Mouse (Mus musculus) gastrocnemius, adult 8-10 months (tissue): ENCODE results near the gene Shc2. TPM values are rescaled to one million over a fixed set of nuclear protein-coding genes. Genes with fewer than 3 reads are reported as not detected.

Experiments
- DNase-seq, 2 experiments: peaks; one replicate each; pipeline ENCODE4 v3.0.0; 2022; ENCODE audit warnings: low spot score in 2 of 2
- total RNA-seq, 4 experiments: library from RNA; stranded (reverse); gene quantifications; 2 replicates each; pipeline ENCODE4 v1.2.4; 2022

Gene Shc2
- total RNA-seq, 4 experiments from 2014 or later: 5.4 to 13.0 (median 8.7) TPM

GRCm38 (mm10) chr10:79668771-79669575, 31.3 kb upstream of the Shc2 start, which contains the start of gene Tpgs1:
TSS of gene Tpgs1 (plus strand) at chr10:79669369.
- DNase-seq: peak; percentile 83 to 84

GRCm38 (mm10) chr10:79668076-79668475, 30.4 kb upstream of the Shc2 start:
- no peak for DNase-seq

DNA sequence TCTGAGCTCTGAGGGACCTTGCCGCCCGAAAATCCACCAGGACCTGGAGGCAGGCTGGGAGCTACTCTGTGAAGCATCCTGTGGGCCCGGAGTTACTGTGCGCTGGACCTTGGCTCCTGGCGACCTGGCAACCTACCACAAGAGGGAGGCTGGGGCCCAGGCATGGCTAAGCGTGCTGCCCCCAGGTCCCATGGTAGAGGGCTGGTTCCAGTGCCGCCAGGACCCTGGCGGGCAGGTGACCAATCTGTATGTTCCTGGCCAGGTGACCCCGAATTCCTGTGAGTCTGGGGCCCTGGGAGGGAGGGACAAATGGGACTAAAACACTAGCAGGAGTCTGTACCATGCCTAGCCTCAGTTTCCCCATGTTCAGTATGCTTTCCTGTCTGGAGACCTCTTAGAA, 28.8 kb upstream of the Shc2 start:
- DNase-seq: no peak

DNA sequence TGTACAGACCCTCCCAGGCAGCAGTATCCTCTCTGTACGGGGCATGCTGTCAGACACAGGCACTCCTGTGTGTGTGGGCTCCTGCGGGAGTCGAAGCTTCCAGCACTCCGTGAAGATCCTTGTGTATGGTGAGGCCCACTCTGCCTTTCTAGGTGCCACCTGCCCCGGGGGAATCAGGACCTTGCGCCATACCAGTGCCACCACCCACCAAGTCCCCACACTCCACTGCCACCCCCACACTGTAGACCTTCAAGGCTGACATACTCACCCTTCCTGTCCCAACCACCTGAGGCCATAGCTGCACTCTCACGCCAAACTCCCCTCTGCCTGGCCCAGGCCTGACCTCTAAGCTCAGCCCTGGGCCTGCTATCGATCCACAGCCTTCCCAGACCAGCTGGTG, 27.3 kb upstream of the Shc2 start:
- DNase-seq: no peak

DNA sequence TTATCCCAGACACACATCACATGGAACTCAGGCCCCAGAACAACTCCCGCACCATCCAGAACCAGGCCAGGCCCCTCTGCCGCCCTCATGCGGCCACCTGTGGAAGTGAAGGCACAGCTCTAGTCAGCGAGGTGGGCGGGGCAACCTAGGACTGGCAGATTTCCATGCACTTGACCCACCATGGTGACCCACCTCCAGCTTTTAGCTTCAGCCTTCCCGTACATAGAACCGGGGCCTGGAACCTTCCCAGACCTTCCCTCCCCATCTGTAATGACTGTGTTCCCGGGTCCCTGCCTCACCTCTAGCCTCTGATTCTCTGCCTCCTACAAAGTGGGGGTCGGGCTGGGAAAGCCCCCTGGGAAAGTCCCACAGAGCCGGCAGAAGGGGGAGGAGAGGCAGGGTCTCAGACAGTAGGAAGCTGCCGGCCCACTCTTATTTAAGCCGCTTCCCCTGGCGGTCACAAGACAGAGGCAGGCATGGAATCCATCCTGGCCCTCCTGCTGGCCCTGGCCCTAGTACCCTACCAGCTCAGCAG, 26.5 kb upstream of the Shc2 start, which contains the start of gene Madcam1:
TSS of gene Madcam1 (plus strand) at position 429 of the 535 bp plus-strand sequence.
- DNase-seq: peak in 1 of 2 experiments; percentile 56

- no peak for DNase-seq
Observed at GRCm38 (mm10) chr10:79661861-79662260, 24.1 kb upstream of the Shc2 start.

DNA sequence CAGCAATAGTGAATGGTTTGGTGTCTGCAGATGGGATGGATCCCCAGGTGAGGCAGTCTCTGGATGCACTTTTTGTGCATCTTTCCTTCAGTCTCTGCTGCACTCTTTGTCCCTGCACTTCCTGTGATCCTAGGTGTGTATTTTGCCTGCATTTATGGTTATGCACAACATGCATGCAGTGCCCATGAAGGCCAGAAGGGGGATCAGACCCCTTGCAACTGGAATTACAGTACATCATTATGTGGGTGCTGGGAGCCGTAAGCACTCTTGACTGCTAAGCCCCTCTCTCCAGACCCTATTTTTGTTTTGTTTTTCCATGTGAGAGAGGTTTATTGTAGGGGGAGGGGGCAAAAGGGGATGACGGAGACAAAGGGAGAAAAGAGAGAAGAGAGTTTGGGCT, 22.6 kb upstream of the Shc2 start:
- no peak for DNase-seq

DNA sequence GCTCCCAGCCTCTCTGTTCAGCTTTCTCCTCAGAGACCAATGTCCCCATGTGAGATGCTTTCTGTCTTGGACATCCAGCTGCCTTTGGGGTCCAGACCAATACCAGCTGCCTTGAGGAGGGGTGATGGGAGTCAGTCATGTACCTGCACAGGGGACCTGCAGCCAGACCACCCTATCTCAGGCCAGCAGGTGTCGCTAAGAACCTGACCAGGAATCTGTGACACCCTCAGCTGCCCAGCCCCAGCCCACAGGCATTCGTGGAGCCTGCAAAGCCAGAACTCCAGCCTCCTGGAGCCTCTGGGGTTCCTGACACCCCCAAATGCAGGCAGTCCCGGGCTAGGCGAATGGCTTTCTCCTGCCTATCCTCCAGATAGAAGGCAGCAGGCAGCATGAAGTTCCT, 21.1 kb upstream of the Shc2 start:
- DNase-seq: no peak

DNA sequence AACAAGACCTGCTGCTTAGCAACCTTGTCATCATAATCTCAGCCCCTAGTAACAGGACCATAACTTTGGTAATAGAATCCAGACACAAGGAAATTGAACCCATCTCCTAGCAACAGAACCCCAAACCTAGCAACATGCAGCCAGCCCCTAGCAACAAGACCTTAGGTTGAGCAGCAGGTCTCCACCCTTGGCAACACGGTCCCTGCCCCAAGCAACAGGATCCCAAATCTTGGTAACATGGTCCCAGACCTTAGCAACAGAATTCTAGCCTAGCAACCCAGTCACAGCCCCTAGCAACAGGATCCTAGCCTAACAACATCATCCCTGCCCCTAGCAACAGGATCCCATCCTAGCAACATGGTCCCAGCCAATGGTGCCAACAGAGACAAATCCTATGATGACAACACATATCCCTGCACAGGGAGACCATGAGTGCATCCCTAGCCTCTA, 17.3 kb upstream of the Shc2 start:
- DNase-seq: no peak

- peak; percentile 49 to 58 for DNase-seq
Observed at GRCm38 (mm10) chr10:79652789-79653188, 15.1 kb upstream of the Shc2 start.

GRCm38 (mm10) chr10:79649070-79649751, 11.5 kb upstream of the Shc2 start:
- DNase-seq: peak; percentile 56 to 59

DNA sequence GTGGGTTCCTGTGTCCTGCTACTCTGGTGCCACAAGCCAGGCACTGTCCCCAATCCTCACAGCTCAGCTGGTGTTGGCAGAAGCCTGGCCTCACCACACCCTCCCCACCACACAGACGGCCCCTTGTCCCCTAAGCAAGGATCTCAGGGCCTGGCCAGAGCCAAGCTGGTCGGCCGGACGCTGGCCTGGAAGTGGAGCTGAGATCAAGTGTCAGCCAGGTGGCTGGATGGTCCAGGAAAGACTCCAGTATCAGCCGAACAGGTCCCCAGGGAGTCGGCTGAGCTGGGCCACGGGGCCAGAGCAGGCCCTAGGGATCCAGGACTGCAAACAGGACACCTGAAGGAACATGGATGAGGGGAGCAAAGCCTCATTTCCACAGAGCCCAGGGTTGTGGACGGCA, 8.0 kb upstream of the Shc2 start, which contains the start of gene Odf3l2:
TSS of gene Odf3l2 (minus strand) at position 28 of the 400 bp plus-strand sequence.
- DNase-seq: peak; percentile 76 to 88

- DNase-seq: peak; percentile 62
Observed at GRCm38 (mm10) chr10:79638486-79639204, 927 bp upstream of the Shc2 start.

- no peak for DNase-seq
Observed at GRCm38 (mm10) chr10:79636287-79636686, 1.4 kb downstream of the Shc2 start.

DNA sequence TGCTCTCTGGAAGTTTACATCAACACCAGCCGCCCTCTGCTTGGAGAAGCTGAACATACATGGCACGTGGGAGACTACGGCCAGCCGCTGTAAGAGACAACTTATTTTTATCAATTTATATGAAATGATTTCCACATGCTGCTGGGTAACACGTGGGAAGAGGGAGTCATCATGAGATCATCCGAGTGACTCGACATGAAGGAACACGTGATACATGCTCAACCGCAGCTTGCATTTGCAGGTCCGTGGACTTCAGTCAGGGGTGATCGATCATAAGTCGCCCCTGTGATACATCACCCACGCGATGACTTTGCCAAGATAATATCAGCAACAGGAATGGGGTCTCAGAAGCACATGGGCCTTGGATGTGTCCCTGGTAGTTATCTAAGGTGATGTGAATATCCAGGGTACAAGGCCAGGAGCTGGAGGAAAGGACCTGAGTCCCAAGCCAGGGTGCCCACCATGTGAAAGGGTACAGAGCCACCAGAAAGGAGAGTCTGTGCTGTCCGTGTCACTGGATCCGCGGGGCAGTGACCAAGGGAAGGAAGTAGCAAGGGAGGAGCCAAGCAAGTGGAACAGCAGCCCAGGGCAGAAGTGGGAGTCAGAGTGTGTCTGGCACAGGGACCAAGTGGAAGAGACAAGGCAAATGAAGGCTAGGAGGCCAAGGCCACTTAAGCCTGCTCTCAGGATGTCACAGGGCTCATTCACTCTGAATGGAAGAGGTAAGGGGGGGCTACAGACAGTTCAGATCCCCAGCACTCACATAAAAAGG, 4.5 kb downstream of the Shc2 start:
- DNase-seq: no peak

- DNase-seq: no peak
Observed at GRCm38 (mm10) chr10:79631432-79631831, 6.3 kb downstream of the Shc2 start.

GRCm38 (mm10) chr10:79628377-79628776, 9.3 kb downstream of the Shc2 start:
- DNase-seq: no peak

- DNase-seq: no peak
Observed at GRCm38 (mm10) chr10:79626156-79626555, 11.6 kb downstream of the Shc2 start.

- no peak for DNase-seq
Observed at GRCm38 (mm10) chr10:79625398-79625797, 12.3 kb downstream of the Shc2 start.

GRCm38 (mm10) chr10:79623950-79624349, 13.8 kb downstream of the Shc2 start:
- DNase-seq: no peak

GRCm38 (mm10) chr10:79616376-79616775, 21.3 kb downstream of the Shc2 start:
- no peak for DNase-seq
